Mouse (Mus musculus): Measurements from ENCODE around the gene Cers3. TPM values are rescaled to one million over a fixed set of nuclear protein-coding genes. Genes with fewer than 3 reads are reported as not detected.

Cers3 gene
- total RNA-seq, 2 experiments from 2014 or later: not detected

DNA sequence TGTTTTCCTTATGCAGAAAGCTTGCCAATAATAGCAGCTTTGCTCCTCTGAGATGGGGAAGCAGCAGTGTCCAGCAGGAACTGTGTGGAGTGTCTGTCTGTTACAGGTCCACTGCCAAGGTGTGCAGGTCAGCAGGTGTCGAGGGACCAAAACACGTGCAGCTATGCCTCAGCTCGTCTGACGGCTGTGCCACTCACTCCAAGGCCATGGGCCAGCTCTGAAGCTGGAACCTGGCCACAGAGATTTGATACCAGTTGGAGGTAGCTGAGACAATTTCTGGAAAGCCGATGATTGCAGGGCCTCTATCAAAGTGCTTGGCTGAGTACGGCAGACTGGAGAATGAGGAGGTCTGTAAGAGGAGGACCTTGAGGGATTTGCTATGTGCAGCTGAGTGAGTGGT is 72.2 kb downstream of the Cers3 start:
- TF ChIP-seq CTCF (IDR thresholded peaks at IDR 0.05): no peak
- intact Hi-C loops (cut with DNase I): no loop called here
- no peak overlapping the region for H3K27ac ChIP-seq
- peak; percentile 54 for DNase-seq
- H3K4me3 ChIP-seq: no peak overlapping the region

DNA sequence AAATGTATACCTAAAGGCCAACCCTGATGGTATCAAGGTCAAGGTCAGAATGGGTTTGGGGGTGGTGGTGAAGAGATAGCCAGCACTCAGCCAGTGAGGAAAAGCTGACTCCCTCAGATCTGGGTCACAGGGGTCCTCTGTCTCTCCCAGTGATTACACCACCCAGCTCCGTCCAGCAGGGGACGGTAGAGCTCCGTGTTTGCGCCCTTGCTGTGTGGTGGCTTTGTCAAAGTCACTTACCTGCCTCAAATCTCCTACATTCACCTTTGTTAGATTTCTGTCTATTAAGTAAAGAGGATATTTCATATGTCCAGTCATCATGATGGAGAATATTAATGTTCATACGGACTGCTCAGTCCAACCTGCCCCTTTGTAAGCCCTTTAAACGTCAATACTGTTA is 76.7 kb downstream of the Cers3 start:
- no peak overlapping the region for H3K4me3 ChIP-seq
- no peak overlapping the region for H3K27ac ChIP-seq
- intact Hi-C loops (cut with DNase I): loop anchor here (2.0 kb wide), 1 partner anchor 379 kb away; no protein-coding TSS in a partner anchor
- peak; percentile 98 for TF ChIP-seq CTCF (IDR thresholded peaks at IDR 0.05)
- peak; percentile 52 for DNase-seq

DNA sequence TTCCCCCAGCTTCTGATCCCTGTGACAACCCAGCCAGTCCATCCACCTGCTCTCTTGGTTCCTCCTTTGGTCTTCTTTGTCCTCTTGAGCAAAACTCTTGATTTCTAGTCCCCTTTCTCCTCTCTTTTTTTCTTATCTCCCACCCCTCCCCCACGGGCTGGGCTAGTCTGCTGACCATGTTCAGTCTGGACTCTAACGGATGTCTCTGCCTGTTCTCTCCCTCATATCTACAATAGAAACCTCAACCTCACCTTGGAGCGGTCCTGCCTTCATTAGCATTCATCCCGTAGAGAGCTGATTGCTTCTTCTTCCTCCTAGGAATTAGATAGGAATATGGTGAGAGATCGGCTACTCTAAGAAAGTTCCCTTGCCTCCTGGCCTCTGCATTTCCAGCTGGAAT is 87.5 kb downstream of the Cers3 start:
- intact Hi-C loops (cut with DNase I): loop anchor here (10.0 kb wide), 1 partner anchor 396 kb away; no protein-coding TSS in a partner anchor
- no peak overlapping the region for H3K4me3 ChIP-seq
- no peak for TF ChIP-seq CTCF (IDR thresholded peaks at IDR 0.05)
- no peak overlapping the region for H3K27ac ChIP-seq
- no peak for DNase-seq

DNA sequence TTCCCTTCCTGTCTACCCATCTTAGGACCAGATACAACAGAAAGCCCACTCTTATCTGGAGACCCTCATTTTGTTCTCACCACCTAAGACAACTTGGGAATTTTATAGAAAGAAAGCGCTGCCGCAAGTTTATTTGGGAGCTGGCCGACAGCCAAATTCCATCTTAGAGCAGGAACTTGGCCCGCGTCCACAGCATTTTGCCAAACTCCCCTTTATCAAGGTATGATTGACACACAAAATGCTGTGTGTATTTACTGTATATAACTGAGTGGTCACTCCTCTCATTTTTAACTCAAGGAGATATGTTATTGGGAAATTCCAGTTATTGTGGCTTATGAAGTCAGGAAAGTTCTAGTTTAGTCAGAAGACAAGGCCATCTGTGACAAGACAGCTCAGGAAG is 88.0 kb downstream of the Cers3 start:
- Histone ChIP-seq H3K27ac (no peak overlapping the region), H3K4me3 (no peak overlapping the region)
- DNase-seq: peak; percentile 37
- intact Hi-C loops (cut with DNase I): loop anchor here (10.0 kb wide), 1 partner anchor 396 kb away; no protein-coding TSS in a partner anchor
- no peak for TF ChIP-seq CTCF (IDR thresholded peaks at IDR 0.05)

DNA sequence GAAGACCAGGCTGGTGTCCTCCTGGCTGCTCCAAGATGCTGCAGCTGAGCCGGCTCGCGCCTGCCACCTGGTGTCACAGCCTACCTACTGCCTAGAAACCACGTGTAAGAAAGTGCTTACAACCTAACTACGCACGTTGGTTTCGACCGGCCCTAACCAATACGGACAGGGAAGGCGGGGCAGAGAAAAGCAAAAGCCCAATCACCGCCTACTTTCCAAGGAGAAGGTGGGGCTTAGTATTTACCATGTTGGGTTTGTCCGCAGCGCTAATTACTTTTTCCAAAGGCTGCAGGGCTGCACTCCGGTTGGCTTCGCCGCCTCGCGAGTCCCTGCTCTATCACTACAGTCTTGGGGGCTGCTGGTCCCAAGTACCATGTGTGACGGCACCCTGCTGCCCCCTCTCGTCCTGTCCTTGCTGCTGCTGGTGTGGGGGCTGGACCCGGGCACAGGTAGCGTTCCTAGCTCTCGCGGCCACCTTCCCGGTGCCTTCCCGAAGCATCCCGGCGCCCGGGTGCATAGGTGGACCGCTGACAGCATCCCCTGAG is 96.2 kb downstream of the Cers3 start, which contains the start of gene Adamts17:
TSS of gene Adamts17 (plus strand) at position 273 of the 545 bp plus-strand sequence.
- peak; percentile 93 for DNase-seq
- peak; percentile 86 for TF ChIP-seq CTCF (IDR thresholded peaks at IDR 0.05)
- peak within 1 kb of the TSS; percentile 74 for H3K27ac ChIP-seq
- H3K4me3 ChIP-seq: peak within 1 kb of the TSS; percentile 81
- intact Hi-C loops (cut with DNase I): loop anchor here (2.0 to 10.0 kb wide), 3 partner anchors 129 to 798 kb away; no protein-coding TSS in a partner anchor

DNA sequence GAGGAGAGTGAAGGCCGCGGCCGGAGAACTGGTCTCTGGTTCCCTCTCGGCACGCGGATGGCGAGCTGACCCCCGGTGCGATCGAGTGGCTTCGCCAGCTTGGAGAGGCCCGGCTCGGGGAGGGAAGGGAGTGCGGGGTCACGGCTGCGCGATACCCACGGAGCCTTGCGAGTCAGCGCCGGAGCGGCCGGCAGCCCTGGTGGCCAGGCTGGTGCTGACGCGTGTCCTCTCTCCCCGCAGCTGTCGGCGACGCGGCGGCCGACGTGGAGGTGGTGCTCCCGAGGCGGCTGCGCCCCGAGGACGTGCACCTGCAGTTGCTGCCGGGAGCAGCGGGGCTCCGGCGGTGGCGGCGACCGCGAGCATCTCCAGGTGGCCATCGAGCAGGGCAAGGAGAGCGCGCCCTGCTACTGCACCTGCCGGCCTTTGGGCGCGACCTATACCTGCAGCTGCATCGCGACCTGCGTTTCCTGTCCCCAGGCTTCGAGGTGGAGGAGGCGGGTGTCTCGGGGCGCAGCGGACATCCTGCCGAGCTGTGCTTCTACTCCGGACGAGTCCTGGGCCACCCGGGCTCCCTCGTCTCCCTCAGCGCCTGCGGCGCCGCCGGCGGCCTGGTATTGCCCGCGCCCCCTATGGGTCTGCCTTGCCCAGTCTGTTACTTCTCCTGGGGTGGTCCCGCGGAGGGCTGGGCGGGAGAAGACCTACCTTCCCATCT is 96.9 kb downstream of the Cers3 start:
- peak; percentile 40; the same call in 1 of the 2 replicates for TF ChIP-seq CTCF (IDR thresholded peaks at IDR 0.05)
- DNase-seq: peak; percentile 54
- peak overlapping the region; percentile 81 for H3K4me3 ChIP-seq
- intact Hi-C loops (cut with DNase I): loop anchor here (5.0 kb wide), 1 partner anchor 797 kb away; no protein-coding TSS in a partner anchor
- peak overlapping the region; percentile 74 for H3K27ac ChIP-seq

DNA sequence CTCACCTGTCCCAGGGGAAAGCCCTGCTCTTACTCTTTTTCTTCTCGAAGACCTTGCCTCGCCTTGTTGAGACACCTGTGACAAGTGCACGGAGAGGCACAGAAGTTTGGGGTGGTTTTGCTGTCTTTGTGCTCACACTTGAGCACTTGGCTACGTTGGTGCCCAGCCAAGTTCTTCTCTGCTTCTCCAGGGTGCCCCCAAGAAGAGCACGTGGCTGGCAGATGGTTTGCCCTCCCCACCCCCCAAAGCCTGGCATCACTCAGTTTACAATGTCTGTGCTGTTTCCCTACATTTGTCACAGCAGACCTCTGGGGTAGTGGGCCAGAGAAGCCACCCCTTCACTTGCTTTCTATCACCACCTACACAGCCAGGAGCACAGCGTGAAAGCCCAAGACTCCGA is 97.9 kb downstream of the Cers3 start:
- DNase-seq: no peak
- H3K4me3 ChIP-seq: no peak overlapping the region
- TF ChIP-seq CTCF (IDR thresholded peaks at IDR 0.05): no peak
- intact Hi-C loops (cut with DNase I): loop anchor here (5.0 kb wide), 1 partner anchor 796 kb away; no protein-coding TSS in a partner anchor
- no peak overlapping the region for H3K27ac ChIP-seq

DNA sequence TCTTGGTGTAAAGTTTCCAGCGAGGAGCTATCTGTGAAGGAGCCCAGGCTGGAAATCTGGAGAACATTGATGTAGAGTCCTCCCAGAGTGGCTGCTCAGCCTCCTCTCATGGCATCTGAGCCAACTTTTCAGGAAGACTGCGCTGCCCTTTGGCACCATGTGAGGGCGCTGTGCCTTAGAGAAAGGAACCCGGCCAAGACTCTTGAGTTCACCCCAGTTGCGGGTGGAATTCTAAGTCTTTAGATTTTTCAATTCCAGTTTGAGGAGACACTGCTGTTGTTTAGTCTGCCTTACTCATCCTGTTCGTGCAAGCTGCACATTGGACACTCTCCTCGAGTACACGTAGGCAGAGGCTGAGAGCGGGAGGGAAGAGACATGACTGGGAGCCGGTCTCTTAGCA is 98.7 kb downstream of the Cers3 start:
- H3K27ac ChIP-seq: no peak overlapping the region
- intact Hi-C loops (cut with DNase I): loop anchor here (2.0 to 5.0 kb wide), 2 partner anchors 357 to 795 kb away; no protein-coding TSS in a partner anchor
- H3K4me3 ChIP-seq: no peak overlapping the region
- TF ChIP-seq CTCF (IDR thresholded peaks at IDR 0.05): peak; percentile 90
- DNase-seq: peak; percentile 76

DNA sequence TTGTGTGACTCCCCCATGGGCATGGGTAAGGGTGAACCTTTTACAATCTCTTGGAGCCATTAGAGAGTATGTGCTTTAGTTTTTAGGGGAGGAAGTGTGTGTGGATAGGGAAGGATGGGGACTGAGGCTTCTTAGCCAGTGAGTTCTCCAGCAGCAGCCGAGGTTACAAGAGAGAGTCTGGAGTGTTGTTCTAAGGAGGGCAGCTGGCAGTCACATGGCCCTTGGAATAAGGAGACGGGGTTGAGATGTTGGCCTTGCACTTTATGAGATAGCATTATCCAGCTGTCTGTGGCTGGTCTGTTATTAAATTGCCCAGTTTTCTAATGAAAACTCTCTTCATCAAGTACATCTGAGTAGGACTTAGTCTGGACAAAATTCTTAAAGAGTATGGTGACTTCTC is 100.5 kb downstream of the Cers3 start:
- intact Hi-C loops (cut with DNase I): loop anchor here (2.0 to 5.0 kb wide), 2 partner anchors 355 to 793 kb away; no protein-coding TSS in a partner anchor
- no peak for DNase-seq
- no peak for TF ChIP-seq CTCF (IDR thresholded peaks at IDR 0.05)
- Histone ChIP-seq H3K4me3 (no peak overlapping the region), H3K27ac (no peak overlapping the region)

DNA sequence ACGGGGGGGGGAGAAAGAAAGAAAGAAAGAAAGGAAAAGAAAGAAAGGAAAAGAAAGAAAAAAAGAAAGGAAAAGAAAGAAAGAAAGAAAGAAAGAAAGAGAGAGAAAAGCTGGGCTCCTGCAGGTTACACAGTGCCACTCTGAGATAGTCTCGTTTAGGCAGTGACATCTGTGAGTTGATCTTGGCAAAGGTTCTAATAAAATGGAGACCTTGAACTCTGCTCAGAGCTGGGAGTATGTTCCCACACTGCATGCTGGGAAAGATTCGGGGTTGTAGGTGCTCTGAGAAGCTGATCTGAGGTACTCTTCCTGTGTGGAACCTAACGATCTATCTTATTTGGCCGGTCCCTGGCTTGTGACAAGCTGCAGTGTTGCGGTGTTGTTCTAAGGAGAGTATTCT is 103.3 kb downstream of the Cers3 start:
- DNase-seq: no peak
- intact Hi-C loops (cut with DNase I): no loop called here
- Histone ChIP-seq H3K27ac (no peak overlapping the region), H3K4me3 (no peak overlapping the region)
- TF ChIP-seq CTCF (IDR thresholded peaks at IDR 0.05): no peak

DNA sequence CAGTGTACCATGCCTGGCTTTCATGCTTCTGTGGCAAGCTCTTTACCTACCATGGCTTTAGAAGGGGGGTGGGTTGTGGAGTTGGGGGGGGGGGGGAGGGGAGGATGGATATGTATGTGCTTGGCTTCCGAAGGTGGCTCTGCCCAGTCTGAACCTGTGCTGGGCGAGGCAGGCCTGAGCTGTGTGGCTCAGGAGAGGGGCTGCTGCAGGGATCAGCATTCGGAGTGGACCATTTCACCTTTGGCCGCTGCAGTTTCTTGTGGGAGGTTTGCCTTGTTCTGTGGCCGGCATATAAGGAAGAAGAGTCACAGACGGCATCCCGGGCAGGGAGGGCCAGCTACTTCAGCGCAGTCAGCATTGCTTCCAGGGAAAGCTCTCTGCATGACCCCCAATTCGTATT is 104.0 kb downstream of the Cers3 start:
- intact Hi-C loops (cut with DNase I): no loop called here

DNA sequence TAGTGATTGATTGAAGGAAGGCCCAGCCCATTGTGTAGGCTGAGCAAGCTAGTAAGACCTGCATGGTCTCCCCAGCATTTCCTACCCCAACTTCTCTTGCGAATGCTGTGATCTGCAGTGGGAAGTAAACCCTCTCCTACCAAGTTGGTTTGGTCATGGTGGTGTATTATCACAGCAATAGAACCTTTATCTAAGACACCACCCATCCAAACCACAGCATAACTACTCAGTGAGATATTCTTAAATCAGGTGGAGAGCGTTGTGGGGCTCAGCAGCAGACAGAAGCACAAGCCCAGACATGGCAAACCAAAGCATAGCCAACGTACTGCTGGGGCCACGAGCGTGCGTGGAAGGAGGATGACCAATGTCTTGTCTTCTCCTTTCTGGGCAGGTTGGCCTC is 106.0 kb downstream of the Cers3 start:
- no peak overlapping the region for H3K27ac ChIP-seq
- H3K4me3 ChIP-seq: no peak overlapping the region
- TF ChIP-seq CTCF (IDR thresholded peaks at IDR 0.05): no peak
- intact Hi-C loops (cut with DNase I): no loop called here
- no peak for DNase-seq

More for the DNA sequence above, 104.0 kb downstream of the Cers3 start:
- no peak overlapping the region for H3K4me3 ChIP-seq
- DNase-seq: no peak
- no peak for TF ChIP-seq CTCF (IDR thresholded peaks at IDR 0.05)
- no peak overlapping the region for H3K27ac ChIP-seq

DNA sequence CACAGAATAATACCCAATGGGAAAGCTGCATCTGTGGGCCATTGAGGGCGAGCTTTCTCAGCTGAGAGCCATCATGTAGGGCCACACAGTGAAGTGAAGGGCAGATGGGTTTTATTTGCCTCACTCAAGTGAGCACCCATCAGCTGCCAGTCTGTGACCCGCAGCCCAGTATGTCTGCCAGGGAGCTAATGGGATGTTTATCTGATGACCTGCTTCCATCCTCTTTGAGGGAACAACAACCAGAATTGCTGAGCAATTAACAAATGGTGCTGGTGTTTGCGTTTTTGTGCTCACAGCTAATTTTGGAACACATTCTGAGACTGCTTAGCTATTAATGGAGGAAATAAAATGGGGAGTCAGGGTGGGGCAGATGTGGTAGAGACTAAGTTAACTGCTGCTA is 108.9 kb downstream of the Cers3 start:
- no peak for DNase-seq
- H3K4me3 ChIP-seq: no peak overlapping the region
- TF ChIP-seq CTCF (IDR thresholded peaks at IDR 0.05): no peak
- H3K27ac ChIP-seq: no peak overlapping the region
- intact Hi-C loops (cut with DNase I): no loop called here
